Mouse (Mus musculus) fat pad, adult 2 months (tissue): ENCODE results near the gene Eps15.

Source experiments
- DNase-seq: peaks from one replicate; pipeline ENCODE4 v3.0.0-alpha.2; 2011; ENCODE audit warnings: low read depth, low spot score; ENCODE audit errors: extremely low read depth

The Eps15 gene

DNA sequence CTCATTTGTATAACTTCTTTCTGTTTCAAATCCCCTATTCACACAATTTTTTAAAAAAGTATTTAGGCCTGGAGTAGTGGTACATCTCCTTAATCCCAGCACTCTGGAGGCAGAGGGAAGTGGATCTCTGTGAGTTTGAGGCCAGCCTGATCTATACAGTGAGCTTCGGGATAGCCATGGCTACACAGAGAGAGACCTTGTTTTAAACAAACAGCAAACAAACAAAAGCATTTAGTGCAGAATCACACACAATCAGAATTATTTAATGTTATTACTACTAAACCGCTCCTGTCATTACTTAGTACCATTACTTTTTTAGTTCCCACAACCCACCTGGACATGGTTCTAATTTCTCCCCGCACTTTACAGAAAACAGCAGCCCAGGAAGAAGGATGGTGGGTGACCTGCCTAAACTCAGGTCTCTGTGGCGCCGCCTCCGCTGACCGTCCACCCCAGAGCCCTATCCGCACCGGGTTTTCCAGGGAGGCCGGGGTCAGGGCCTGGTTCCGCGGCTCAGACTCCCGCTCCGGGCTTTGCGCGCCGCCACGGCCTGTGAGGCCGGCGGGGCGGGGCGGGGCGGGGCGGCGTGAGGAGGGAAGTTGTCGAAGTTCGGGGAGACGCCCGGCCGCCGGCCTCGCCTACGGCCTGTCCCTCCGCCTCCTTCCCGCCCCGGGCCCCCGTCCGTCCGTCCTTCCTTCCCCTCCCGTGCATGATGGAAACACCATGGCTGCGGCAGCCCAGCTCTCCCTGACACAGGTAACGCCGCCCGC is at the start of gene Eps15:
Gene Eps15 (plus strand): TSS at position 580 of the 770 bp plus-strand sequence.
- no peak for DNase-seq

DNA sequence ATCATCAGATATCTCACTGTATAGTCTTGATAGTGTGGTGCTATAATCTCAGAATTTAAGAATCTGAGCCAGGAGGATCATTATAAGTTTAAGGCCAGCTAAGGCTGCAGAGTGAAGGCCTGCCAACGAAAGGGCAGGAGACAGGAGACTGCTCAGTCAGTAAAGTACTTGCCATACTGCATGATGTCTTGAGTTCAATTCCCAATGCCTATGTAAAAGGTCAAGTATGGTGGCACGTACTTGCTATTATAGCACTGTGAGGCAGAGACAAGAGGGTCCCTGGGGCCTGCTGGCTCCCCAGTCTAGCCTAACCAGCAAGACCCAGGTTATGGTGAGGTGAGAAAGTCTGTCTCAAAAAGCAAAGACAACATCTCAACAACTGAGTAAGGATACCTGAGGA is 45.9 kb upstream of the Eps15 start, which contains the start of gene Calr4:
Gene Calr4 (plus strand): TSS at position 301 of the 400 bp plus-strand sequence.
- DNase-seq, result no peak

DNA sequence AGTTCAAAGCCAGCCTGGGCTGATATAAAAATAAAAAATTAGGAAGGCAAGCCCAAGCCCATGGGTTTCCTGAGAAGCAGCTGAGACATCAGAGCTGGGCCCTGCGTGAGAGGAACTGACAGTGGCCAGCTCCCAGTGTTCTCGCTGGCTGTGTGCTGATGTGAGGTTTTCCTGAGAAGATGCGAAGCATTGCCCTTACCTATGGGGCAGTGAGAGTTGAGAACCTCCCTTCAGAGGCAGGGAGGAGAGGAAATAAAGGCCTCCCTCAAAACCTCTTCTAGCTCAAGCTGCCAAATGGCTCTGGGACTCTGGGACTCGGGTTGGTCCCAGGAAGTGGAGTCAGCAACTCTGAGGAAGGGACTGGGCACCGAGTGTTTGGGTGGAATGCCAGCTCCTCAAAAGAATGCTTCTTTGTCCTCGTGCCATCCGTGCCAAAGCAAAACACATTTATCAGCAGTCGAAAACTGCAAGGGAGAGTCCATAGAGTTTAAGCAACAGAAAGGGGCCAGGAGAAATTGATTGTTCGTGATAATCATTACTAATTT is 45.2 kb upstream of the Eps15 start:
- DNase-seq, result no peak

DNA sequence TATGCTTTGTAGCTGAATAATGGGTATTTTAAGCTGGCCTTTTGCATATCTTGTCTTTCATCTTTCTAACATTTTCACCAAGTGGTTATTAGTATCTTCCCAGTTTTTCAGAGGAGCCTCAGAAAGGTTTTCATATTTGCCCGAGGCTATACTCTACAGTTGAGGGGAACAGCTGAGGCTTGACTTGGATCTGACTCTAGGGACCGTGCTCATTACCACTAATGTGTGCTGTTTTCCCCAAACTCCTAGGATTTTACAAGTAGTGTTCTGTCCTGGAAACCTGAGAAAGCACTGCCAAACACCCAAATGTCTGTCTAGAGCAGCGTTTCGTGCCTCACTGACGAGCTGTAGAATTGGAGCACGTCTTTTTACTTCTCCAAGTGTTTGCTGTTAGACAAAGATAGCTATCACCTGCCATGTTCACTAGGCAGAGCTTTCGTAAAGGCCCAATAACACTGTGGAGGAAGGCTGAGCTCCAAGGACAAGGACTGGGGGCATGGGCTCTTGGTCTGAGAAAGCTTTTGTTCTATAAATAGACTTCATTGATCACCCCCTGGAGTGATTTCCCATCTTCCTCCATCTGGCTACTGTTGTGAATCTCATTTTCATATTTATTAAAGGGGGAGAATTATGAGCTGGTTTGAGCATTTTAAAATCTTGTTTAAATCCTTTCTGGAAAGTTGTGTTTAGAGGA is 43.7 kb upstream of the Eps15 start:
- no peak for DNase-seq

GRCm38 (mm10) chr4:109238428-109239268 is 41.4 kb upstream of the Eps15 start:
- DNase-seq, result peak; percentile 78

DNA sequence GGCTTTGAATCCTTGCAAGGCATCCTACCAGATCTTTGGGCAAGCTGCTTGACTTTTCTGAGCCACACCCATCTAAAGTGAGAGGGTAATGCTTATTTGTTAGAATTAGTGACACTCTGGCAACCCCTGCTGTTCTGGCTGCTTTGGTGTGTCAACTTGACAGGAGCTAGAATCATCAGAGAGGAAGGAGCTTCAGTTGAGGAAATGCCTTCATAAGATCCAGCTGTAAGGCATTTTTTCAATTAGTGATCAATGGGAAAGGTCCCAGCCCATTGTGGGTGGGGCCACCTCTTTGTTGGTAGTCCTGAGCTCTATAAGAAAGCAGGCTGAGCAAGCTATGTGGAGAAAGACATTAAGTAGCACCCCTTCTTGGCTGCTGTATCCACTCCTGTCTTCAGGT is 38.8 kb upstream of the Eps15 start:
- DNase-seq, result no peak

GRCm38 (mm10) chr4:109241934-109242333 is 38.1 kb upstream of the Eps15 start:
- no peak for DNase-seq

DNA sequence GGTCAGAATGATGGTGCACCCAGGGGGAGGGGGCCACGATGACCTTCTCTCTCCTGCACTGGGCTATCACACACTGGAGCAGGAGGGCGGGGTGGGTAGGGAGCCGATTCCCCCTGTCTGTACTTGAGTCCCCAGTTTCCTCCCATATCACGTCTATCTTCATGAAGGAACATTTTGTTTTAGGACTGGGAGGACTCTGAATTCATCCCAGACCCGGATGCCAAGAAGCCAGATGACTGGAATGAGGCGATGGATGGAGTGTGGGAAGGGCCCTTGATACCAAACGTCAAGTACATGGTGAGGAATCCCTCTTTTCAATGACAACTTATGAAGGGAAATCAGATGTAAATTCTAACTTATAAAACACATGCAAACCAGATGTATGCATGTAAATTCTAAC is 35.6 kb upstream of the Eps15 start:
- no peak for DNase-seq

DNA sequence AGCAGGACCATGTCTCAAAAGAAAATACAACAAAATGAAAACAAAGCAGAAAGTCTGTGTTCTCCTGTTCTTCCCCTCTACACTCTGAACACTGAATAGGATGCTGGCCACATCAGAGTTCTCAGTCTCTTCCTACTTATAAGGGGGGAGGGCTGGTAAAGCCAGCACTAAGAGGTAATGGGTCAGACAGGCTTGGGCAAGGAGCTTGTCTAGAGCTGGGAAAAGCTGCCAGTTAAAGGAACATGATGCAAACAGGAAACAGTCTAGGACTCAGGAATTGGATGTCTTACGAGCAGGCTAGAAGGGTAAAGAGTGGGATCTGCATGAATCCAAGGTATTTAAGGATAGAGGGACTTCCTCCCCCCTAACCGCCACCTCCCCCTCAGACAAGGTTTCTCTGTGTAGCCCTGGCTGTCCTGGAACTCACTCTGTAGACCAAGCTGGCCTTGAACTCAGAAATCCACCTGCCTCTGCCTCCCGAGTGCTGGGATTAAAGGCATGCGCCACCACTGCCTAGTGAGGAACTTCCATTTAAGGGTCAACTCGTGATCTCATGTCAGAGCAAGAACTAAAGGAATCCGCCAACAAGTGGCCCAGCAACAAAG is 35.0 kb upstream of the Eps15 start:
- DNase-seq, result no peak

DNA sequence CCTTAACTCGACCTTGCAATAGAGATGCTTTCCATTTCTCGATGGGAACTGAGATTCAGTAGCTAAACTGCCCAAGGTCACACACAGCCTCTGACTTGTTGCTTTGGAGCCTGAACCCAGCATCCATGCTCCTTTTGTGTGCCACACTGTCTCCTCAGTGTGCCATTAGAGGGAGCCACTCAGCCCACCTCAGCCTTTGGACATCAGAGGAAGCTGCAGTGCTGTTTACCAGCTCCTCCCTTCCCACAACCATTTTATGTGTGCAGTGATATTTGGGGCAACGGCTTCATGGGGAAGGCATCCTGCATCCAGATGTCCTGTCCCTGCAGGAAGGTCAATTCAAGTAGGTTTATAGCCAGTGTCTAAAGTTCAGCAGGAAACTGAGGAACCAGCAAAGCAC is 28.5 kb upstream of the Eps15 start:
- DNase-seq, result no peak

DNA sequence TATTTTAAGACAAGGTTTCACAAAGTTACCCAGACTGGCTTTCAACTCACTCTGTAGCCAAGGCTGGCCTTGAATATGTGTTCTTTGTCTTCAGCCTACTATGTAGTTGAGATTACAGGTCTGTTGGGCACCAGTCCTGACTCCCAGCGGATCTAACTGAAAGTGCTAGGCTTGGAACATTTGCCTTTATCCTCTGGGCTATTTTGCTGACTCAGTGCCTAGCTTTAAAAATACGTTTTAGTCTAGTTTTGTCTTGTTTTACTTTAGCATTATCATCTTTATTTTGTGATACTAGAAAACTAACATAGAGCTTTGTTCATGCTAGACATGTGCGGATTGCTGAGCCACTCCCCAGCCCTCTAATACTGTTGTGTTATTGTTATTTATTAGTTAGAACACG is 27.9 kb upstream of the Eps15 start:
- no peak for DNase-seq

- no peak for DNase-seq
Measured at GRCm38 (mm10) chr4:109253664-109254151, 26.4 kb upstream of the Eps15 start.

DNA sequence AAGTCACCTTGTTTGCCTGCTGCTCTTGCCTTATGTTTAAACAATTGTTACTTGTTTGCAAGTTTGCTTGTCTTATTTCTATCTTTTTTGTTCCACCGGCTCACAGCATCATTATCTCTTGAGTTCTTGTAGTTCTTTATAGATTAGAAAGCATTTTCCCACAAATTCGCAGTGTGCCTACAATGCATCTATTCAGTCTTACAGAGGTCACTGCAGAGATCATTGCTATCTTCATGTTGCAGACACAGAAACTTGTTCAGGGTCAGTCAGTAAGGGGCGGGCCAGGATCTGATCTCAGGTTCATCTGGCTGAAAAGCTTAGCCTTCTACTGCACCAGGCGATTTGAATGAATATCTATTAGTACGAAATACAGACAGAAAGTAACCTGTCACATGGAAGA is 25.6 kb upstream of the Eps15 start:
- no peak for DNase-seq

DNA sequence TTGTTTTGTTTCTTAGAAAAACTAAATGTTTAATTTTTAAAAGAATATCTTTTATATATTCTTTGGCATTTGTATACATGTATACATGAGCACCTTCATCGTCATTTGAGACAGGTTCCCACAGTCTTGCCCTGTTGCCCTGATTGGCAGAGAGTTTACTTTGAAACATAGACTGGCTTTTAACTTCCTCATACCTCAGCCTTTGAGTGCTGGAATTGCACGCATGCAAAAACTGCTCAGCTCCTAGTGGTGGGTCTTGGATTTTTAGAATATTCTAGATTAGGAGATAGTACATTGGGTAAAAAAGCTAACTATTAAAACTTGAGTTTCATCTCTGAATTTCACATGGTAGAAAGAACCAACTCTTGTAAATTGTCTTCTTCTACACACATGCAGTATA is 24.7 kb upstream of the Eps15 start:
- no peak for DNase-seq

GRCm38 (mm10) chr4:109255727-109256417 is 24.2 kb upstream of the Eps15 start:
- DNase-seq, result no peak

DNA sequence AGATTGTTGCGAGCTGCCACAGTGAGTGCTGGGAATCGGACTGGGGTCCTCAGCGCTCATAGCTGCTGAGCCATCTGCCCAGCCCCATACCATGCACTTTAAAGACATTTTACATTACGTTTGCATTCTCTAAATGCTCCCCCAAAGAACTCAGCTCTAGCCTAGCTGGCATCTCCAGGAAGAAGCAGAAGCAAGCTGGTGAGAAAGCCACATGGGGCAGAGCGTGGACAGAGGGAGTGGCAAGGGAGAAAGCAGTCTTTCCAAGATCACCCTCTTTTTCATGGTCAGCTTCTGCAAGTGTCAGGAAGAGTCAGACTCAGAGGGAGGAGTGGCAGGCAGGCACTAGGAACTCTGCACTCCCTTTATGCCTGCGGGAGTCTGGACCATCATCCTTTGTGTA is 23.3 kb upstream of the Eps15 start:
- DNase-seq, result no peak

DNA sequence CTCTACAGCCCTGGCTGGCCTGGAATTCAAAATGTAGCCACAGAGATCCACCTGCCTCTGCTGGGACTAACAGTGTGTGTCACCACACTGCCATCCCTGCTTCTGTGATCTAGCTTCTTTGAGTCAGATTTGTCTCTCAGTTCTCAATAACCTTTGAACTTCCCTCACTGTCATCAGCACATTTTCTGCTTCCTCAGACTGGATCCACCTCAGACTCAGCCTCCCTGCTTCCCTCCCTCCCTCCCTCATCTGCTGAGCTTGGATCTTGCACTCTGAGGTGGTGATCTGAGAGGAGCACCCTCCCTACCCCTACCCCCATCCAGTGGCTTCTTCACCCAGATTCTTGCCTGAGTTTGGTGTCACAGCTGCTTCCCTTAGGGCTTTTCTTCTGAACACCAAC is 22.4 kb upstream of the Eps15 start:
- no peak for DNase-seq

- no peak for DNase-seq
Measured at GRCm38 (mm10) chr4:109262068-109262467, 18.0 kb upstream of the Eps15 start.

- DNase-seq, result no peak
Measured at GRCm38 (mm10) chr4:109266056-109266455, 14.0 kb upstream of the Eps15 start.

- no peak for DNase-seq
Measured at GRCm38 (mm10) chr4:109266744-109267143, 13.3 kb upstream of the Eps15 start.
